Mouse (Mus musculus): ENCODE data around the gene Zscan12.

Gene Zscan12

DNA sequence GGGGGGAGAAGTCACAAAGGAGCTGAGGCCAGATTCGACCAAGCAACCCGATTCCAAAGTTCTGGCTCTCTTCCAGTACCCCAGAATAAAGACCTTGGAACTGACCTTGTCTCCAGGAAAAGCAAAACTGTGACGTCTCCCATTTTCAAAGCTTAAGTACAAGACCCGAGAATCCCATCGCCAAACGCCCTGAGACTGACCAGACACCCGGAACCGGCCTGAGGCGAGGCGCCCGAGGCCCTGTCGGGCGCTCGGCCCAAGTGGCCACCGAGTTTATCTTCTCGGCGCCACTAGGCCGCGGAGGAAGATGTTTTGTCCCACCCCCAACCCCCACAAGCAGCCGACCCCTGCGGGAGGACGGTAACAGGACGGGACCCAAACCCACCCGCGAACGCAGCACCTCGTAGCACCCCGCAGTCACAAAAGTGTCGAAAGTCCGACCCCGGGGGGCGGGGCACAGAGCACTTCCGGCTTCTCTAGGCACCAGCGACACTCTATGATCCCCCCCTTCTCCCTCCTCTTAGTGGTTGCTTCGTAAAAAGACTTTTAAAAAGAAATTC is 39.7 kb downstream of the Zscan12 start, which contains the start of gene Zkscan3:
Gene Zkscan3, minus strand, starts transcription at position 469 of the 560 bp plus-strand sequence.
- peak; percentile 78 for DNase-seq (ENCODE audit: low read depth, low spot score)

DNA sequence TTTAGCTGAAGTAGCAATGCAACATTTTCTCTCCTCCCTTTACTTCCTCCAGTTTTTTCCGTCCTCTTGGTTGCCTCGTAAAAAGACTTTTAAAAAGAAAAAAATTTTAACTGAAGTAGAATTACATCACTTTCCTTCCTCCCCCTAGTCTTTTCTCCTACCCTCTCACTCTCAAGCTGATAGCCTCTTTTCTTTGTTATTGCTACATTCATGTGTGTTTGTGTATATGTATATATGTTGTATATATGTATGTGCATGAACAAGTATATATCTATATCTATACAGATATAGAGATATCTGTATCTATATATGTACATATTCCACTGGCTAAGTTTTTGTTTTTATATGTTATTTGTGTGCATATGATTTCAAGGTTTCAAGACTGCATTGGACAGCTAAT is 40.2 kb downstream of the Zscan12 start:
- no peak for DNase-seq (ENCODE audit: low read depth, low spot score)

DNA sequence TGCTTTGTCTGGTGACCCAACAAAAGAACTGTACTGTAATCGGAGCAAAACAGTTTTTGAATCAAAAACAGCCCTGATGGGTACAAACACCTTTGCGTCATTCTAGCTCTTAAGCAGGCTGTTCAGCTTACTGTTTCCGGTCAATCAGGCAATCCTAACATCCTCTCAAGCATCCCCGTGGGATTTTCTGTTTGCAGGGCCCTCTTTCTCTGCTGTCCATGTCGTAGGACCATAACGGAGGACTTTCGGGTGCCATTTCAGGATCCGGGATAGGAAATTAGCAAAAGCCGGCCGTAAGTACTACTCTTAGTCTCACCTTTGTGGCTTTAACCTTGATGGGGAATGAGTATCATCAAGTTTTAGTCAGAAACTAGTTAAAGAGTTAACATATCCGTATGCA is 44.7 kb downstream of the Zscan12 start:
- DNase-seq (ENCODE audit: low read depth, low spot score), result no peak

DNA sequence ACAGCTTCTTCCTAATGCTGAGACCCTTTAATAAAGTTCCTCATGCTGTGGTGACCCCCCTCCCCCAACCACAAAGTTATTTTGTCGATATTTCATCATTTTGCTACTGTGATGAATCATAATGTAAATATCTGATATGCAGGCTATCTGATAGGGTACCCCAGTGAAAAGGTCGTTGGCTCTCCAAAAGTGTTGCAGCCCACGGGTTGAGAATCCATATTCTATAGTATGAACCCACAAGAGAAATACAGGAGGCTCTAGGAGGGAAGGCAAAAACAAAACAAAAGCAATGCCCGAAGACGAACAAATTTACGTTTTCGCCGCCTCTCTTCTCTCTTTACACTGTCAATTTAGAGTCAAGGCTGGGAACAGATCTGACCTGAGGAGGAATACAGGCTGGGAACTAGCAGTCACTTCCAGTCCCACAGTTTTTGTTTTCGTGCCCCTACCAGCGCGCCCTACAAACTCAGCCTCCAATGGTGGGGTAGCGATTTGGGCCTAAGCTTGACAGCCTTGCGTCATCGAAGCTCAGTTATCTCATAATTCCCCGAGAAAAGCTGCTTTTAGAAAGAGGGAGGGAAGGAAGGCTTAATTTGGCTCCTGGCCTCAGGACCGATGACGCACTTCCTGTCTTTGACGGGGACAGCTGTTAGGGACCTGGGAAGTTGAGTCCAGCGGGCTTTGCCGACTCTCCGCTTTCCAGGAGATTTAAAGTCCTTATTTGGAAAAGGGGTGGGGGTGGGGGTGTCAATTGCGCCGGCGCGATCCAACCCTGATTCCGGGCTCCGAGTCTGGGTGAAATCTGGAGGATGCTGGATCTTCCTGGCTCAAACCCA is 45.6 kb downstream of the Zscan12 start:
- DNase-seq (ENCODE audit: low read depth, low spot score), result peak; percentile 53

DNA sequence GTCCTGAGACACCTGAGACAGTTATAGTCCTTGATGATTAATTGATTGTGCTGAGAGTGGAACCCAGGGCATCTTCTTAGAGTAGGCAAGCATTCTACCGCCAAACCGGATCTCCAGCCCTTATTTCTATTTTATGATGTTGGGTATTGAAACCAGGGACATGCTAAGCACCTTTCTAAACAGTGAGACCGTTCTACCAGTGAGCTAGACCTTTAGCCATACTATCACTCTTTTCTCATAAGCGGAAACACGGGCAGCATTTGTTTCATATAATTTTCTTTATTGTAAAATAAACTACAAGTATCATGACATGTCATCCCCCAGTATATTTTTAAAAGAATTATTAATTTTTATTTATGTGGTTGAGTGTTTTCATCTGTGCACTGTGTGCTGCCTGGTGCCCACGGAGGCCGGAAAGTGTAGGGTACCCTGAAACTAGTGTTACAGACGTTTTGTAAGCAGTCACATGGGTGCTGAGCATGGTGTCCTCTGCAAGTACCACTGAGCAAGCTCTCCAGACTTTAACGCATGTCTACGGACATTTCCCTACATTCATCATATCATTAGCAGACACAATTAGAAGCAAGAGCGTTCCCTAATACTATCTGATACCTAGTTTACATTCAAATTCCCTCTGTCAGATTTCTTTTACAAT is 46.3 kb downstream of the Zscan12 start:
- DNase-seq (ENCODE audit: low read depth, low spot score), result no peak

DNA sequence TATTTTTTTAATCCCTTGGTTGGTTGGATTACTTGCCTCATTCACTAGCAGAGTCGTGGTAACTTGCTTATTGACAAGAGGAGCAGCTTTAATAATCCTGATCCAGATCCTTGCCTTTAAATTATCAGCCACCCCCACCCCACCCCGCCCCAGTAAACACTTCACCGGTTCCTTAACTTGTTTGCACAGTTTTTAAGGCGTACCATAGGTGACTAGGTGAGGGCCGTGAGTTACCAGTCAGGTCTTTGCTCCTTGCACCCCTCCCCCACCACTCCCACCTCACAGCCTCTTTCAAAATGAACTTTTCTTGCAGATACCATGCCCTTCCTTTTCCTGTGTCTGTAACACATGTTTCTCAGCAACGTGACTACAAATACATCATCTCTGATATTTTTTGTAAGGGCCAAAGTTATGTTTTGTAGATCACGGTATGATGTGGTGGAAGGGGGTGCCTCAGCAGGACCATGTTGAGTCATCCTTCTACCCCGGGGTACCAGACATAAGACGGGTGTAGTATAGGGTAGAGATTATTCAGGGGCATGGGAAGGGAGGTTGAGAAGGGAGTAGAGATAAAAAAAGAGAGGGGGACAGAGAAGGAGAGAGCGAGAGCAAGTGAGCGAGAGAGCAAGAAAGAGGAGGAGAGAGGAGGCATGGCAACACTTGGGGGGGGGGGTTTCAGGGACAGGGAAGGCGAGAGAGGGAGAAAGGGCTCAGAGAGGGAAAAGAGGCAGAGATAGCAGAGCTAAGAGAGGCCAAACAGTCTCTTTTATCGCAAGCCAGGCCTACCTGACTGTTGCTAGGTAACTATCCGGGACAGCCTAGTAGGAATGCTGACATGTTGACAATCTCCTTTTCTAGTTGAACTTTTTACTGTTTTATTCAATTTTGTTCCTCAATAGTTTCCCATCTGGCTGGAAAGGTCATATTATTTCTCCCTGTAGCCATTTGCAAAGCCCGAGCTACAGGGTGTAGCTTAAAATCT is 51.9 kb downstream of the Zscan12 start:
- peak; percentile 74 for DNase-seq (ENCODE audit: low read depth, low spot score)

DNA sequence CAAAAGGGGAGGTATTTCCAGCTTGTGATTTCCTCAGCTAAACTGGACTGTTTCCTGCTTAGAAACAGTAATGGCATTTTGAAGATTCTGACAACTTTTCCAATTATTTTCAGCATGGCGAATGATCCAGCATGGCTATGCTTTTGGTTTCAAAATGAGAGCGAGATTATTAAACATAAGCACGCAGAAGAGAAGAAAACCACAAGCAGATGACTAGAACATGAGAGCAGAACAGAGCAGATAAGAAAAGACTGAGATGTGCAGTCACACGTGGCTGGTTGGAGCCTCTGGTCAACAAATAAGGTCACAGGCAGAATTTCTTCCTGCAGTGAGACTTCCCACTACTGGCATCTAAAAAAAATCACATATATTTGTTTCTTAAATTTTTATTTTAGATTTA is 52.6 kb downstream of the Zscan12 start:
- no peak for DNase-seq (ENCODE audit: low read depth, low spot score)

DNA sequence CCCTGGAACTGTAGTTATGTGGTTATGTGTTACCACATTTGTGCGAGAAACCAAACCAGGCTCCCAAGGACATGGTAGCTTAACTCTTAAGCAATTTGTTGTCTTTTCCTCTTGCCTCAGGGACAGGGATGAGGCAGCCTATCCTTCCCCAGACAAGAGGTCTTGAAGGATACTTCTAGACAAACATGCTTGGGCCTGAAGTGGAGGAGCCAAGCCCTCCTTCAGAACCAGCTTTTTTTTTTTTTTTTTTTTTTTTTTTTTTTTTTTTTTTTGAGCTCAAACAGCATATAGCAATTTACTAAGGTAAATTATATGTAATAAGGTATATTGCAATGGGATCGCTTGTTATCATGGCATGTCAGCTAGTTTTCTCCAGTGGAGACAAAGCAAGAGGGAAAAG is 53.1 kb downstream of the Zscan12 start:
- DNase-seq (ENCODE audit: low read depth, low spot score), result no peak

DNA sequence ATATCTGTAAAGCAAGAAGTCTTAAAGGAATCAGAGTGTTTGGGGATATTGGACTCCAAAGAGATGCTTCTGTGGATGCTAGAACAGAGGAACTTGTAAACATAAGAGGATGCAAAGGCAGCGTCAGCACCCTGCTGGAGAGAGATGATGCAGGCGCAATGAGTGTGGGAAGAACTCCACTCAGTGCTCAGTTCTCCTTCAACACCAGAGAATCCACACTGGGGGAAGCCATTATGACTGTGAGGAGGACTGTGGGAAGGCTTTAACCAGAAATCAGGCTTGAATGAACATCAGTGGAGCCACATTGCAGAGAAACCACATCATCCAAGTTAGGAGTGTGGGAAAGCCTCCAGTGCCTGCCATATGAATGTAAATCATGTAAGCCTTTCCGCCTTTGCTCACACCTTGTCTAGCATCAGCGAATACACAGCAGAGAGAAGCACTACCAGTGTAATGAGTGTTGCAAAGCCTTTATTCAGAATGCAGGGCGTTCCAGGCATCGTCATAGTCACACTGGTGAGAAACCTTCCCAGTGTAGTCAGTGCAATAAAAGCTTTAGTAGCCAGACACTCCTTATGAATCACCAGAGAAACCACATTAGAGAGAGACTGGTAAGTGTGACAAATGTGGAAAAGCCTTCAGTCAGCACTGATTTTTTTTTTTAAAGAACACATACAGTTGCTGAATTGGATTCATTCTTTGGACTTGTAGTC is 54.8 kb downstream of the Zscan12 start:
- DNase-seq (ENCODE audit: low read depth, low spot score), result no peak

DNA sequence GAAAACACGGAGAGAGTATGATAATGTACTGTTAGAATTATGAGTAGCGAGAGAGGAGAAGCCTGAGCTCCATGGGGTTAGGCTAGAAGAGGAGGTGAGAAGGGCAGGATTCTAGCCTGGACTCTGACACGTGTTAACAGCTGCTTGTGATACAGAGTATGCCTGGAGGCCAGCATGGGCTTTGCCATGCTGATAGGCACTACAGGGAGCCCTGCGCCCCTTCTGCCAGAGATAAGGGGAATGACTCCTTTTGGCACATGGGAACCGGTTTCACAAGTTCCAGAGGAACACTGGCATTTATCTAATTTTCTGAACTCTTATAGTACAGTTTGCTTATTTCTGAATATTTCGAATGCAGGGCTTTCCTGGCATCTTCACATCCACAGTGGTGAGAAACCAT is 56.2 kb downstream of the Zscan12 start:
- DNase-seq (ENCODE audit: low read depth, low spot score), result peak; percentile 69

Data from c-Kit-negative CD71-positive TER-119-positive erythroid progenitor cells, embryonic 14.5 days (primary cell).